In the genomic region with DNA sequence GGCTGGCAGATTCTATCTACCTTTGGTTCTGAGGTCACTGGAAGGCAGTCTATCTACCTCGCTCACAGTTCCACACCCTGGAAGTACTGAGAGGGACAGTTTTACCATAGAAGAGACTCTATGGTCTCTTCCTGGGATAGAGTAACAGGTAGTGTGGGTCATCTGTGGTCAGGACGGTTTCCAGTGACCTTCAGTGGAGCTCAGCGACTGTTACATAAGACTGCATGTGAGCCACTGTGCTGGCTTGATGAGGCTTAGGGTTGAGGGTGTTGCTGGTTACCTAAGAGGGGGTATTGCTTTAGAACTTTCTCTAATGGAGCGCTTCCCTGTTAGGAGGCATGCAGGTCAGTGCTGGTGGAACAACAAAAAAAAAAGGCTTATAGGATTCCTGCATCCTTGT, we compare ENCODE assay signal across 20 mouse cellular contexts.
"Had no signal": no experiment of that assay in that cellular context is flagged by ENCODE, and none has a peak within 500 bp of the region (broad histone marks: within the 10 kb centered on the region; RNA-seq: fewer than 3 reads in every experiment).

No protein-coding gene starts in this region.

- H3K4me2 ChIP-seq: limb, embryonic 13.5 days; liver, embryonic 12.5 days; liver, embryonic 15.5 days; lung, embryonic 15.5 days; midbrain, embryonic 12.5 days; midbrain, embryonic 15.5 days; neural tube, embryonic 13.5 days; stomach, embryonic 15.5 days had no signal

- DNase-seq: left cerebral cortex, postnatal 4 days; liver; lung, adult 18-20 months; lung, postnatal 10 days; lung, postnatal 36 days; retina, postnatal 1 day; right cerebral cortex, postnatal 25 days; spleen, adult 18-20 months; thymus, adult 18-20 months; thymus, postnatal 36 days had no signal

- H3K9me3 ChIP-seq: limb, embryonic 13.5 days; liver, embryonic 12.5 days; liver, embryonic 15.5 days; lung, embryonic 15.5 days; midbrain, embryonic 12.5 days; midbrain, embryonic 15.5 days; neural tube, embryonic 13.5 days; stomach, embryonic 15.5 days had no signal

- H3K4me3 ChIP-seq: limb, embryonic 13.5 days; liver, embryonic 12.5 days; liver, embryonic 15.5 days; lung, embryonic 15.5 days; midbrain, embryonic 12.5 days; midbrain, embryonic 15.5 days; myocyte; neural tube, embryonic 13.5 days; stomach, embryonic 15.5 days had no signal

- H3K27me3 ChIP-seq: lung, embryonic 15.5 days; midbrain, embryonic 12.5 days; midbrain, embryonic 15.5 days; stomach, embryonic 15.5 days had no signal

- H3K9ac ChIP-seq: limb, embryonic 13.5 days; liver, embryonic 12.5 days; liver, embryonic 15.5 days; lung, embryonic 15.5 days; midbrain, embryonic 12.5 days; midbrain, embryonic 15.5 days; neural tube, embryonic 13.5 days; stomach, embryonic 15.5 days had no signal

- H3K36me3 ChIP-seq: limb, embryonic 13.5 days; liver, embryonic 12.5 days; liver, embryonic 15.5 days; lung, embryonic 15.5 days; midbrain, embryonic 12.5 days; midbrain, embryonic 15.5 days; neural tube, embryonic 13.5 days; stomach, embryonic 15.5 days had no signal

- H3K27ac ChIP-seq: limb, embryonic 13.5 days; liver, embryonic 12.5 days; liver, embryonic 15.5 days; lung, embryonic 15.5 days; midbrain, embryonic 12.5 days; midbrain, embryonic 15.5 days; neural tube, embryonic 13.5 days; stomach, embryonic 15.5 days had no signal

- ATAC-seq: intestine, postnatal 0 days; liver, embryonic 12.5 days; midbrain, embryonic 15.5 days had no signal
